Mouse (Mus musculus) olfactory bulb, adult 2 months (tissue): Measurements from ENCODE around the gene Abl1. TPM values are rescaled to one million over a fixed set of nuclear protein-coding genes. Genes with fewer than 3 reads are reported as not detected.

ENCODE experiments used
- H3K27ac ChIP-seq: fragments of 200-500 bp; 2 replicates; pipeline ENCODE4 v1.5.1; 2012; ENCODE audit warnings: low read depth, low read length; ENCODE audit not compliant: insufficient read depth
- H3K4me1 ChIP-seq: fragments of 200-500 bp; 2 replicates; pipeline ENCODE4 v1.6.1; 2012; ENCODE audit warnings: low read length; ENCODE audit not compliant: control insufficient read depth, insufficient read depth
- H3K4me3 ChIP-seq: fragments of 200-500 bp; 2 replicates; pipeline ENCODE4 v1.5.1; 2012; ENCODE audit warnings: mild to moderate bottlenecking, low read depth, low read length, moderate library complexity; ENCODE audit not compliant: insufficient read depth
- CTCF ChIP-seq: fragments of 200-500 bp; IDR thresholded peaks from 2 replicates; pipeline ENCODE4 v1.5.1; 2012; ENCODE audit warnings: low read depth, mild to moderate bottlenecking, low read length, moderate library complexity; ENCODE audit not compliant: insufficient read depth
- POLR2A ChIP-seq: fragments of 200-500 bp; IDR thresholded peaks from 2 replicates; pipeline ENCODE4 v1.6.1; 2012; ENCODE audit warnings: mild to moderate bottlenecking, low read depth, low read length, moderate library complexity; ENCODE audit not compliant: insufficient read depth
- WGBS: fragments of 180-500 bp; shearing (Covaris S2); methylation state at CpG from one replicate; pipeline ENCODE4 v1.1.7; 2018; 5-methylcytosine and 5-hydroxymethylcytosine counted together
- polyA plus RNA-seq: library from polyadenylated mRNA; stranded (reverse); fragments of >200 nt; gene quantifications from 2 replicates; pipeline ENCODE4 v1.2.4, GENCODE M21; 2012; ENCODE audit warnings: low replicate concordance; ENCODE audit not compliant: missing spikeins, insufficient read depth, insufficient read length

The Abl1 gene
- polyA plus RNA-seq, 1 experiment, result not detected

- TF ChIP-seq POLR2A (no peak), CTCF (no peak)
- 0 out of 2 replicates have a peak overlapping the region, but pooled peaks have one; percentile 63 for H3K4me3 ChIP-seq
- 32% methylated on average over 10 of the region's 10 CpGs for WGBS
- no peak overlapping the region for H3K27ac ChIP-seq
- H3K4me1 ChIP-seq, result peaks cover 17% of the 10 kb centered on the region
Observed at GRCm38 (mm10) chr2:31844729-31845136, 156.6 kb downstream of the Abl1 start.

DNA sequence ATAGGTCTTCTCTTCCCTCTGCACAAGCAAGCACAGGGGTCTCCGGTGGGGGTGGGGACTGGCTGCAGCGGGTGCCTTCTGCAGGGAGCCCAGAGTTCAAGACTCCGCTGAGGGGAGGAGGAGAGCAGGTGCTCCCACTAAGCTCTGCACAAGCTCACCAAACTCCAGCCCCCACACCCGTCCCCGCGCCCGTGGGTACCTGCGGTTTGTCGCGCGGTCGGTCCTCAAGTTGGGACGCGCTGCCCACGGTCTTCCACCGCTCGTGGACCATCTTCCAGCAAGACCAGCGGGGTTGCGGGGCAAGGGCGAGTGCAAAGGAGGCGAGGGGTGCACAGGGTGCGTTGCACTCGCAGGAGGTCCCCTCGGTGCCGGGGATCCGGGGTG is 157.3 kb downstream of the Abl1 start:
- Histone ChIP-seq H3K4me1 (peaks cover 17% of the 10 kb centered on the region), H3K4me3 (peak overlapping the region; percentile 63), H3K27ac (no peak overlapping the region)
- 2% methylated on average over 26 of the region's 26 CpGs for WGBS
- TF ChIP-seq POLR2A (no peak), CTCF (no peak)

- Histone ChIP-seq H3K27ac (no peak within 1 kb of the TSS), H3K4me1 (peaks cover 17% of the 10 kb centered on the region), H3K4me3 (peak within 1 kb of the TSS; percentile 63)
- TF ChIP-seq CTCF (no peak), POLR2A (no peak)
- WGBS, result under 1% methylated on average over 65 of the region's 88 CpGs
Observed at GRCm38 (mm10) chr2:31845896-31846691, 157.9 kb downstream of the Abl1 start, which contains the start of gene Fibcd1. Fibcd1 (minus strand) TSS chr2:31846005.

GRCm38 (mm10) chr2:31846692-31847660 is 158.8 kb downstream of the Abl1 start:
- Histone ChIP-seq H3K4me3 (peak overlapping the region; percentile 63), H3K4me1 (peaks cover 17% of the 10 kb centered on the region), H3K27ac (no peak overlapping the region)
- 14% methylated on average over 35 of the region's 35 CpGs for WGBS
- TF ChIP-seq CTCF (no peak), POLR2A (no peak)

DNA sequence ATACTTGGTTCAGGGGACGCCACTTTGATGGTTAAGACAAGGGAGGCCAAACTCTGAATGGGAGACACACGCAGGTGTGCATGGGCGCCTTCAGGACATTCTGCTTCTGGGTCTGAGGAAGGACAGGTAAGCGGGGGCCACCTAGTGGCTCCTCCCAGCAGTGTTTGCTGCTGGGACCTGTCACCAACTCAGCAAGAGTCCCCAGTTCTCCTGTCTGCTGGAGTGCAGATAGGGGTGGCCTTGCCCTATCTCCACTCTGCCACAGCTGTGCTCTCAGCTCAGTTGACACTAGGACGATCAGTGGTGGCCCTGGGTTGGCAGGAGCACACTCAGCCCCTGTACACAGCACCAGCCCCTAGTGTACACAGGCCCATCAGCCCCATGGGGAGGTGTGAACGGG is 159.7 kb downstream of the Abl1 start:
- TF ChIP-seq POLR2A (no peak), CTCF (no peak)
- WGBS, result 62% methylated on average over 6 of the region's 6 CpGs
- peaks cover 17% of the 10 kb centered on the region for H3K4me1 ChIP-seq
- H3K27ac ChIP-seq, result no peak overlapping the region
- no peak overlapping the region for H3K4me3 ChIP-seq

DNA sequence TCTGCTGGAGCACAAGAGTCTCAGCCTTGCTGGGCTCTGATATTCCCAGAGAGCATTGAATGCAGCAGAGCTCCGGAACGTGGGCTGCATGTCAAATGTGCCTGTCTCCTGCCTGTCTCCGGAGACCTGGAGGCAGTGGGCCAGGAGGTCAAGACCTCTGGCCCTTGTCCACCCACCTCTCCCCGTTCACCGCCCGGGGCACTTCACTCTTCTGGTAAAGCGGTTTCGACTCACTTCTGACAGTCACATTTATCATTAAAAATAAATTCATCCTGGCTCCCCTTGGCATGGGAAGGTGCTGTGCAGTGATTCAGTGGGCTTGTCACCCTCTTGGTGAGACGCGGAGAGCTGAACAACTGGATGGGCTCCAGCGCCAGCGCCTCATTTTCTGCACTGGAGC is 162.0 kb downstream of the Abl1 start:
- no peak overlapping the region for H3K4me3 ChIP-seq
- TF ChIP-seq CTCF (no peak), POLR2A (no peak)
- 48% methylated on average over 12 of the region's 12 CpGs for WGBS
- peaks cover 17% of the 10 kb centered on the region for H3K4me1 ChIP-seq
- no peak overlapping the region for H3K27ac ChIP-seq

Other genes with a start within 250 kb of the Abl1 start
- gene Ass1, start 218.2 kb upstream of the Abl1 start, polyA plus RNA-seq, result not detected in 2 replicates
- gene Fubp3, start 115.7 kb upstream of the Abl1 start, polyA plus RNA-seq, result not detected in 2 replicates
- not detected in 2 replicates for gene Prdm12, start 48.3 kb upstream of the Abl1 start, polyA plus RNA-seq
- not detected in 2 replicates for gene Exosc2, start 17.7 kb upstream of the Abl1 start, polyA plus RNA-seq
- gene Qrfp, start 122.2 kb downstream of the Abl1 start, polyA plus RNA-seq, result not detected in 2 replicates
- not detected in 2 replicates for gene Fibcd1, start 157.6 kb downstream of the Abl1 start, polyA plus RNA-seq
- gene Lamc3, start 198.9 kb downstream of the Abl1 start, polyA plus RNA-seq, result not detected in 2 replicates